Comparison of ENCODE assay signal across 8 mouse cellular contexts in the genomic region with DNA sequence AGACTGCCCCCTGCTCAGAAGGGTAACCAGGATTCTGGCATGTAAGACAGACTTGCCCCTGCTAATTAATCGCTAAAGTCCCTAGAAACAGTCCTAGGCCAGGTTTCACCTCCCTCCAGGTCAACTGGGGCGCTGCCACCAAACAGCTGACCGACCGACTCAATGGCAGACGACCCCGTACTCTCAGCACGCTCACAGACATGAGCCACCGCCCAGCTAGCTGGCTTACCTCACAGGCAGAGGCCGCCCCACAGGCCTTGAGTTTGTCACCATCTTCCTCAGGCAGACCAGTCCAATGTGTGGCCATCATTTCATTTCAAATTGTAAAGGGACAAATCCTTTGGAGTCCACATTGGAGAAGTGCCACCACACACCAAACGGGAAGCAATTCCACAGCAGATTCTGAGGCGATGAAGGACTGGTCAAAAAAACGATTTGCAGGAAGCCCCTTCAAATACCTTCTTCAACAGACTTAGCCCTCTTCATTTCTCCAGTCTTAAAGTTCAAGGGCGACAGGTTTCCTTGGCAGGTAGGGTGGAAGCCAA. TPM values are rescaled to one million over a fixed set of nuclear protein-coding genes. Genes with fewer than 3 reads are reported as not detected.
A peak's percentile ranks its signal among the peaks of the same experiment; 100 is the strongest.
DNase-seq lines count a peak whose midpoint lies in the region; ATAC-seq and TF ChIP-seq lines count a peak whose summit lies in the region.

No protein-coding gene starts in this region.

- peak overlapping the region; percentile 85 for H3K4me2 ChIP-seq in forebrain, embryonic 16.5 days (ENCODE audit: low read length)
- H3K4me2 ChIP-seq in hindbrain, embryonic 16.5 days (ENCODE audit: low read length), result peak overlapping the region; percentile 78
- peak overlapping the region; percentile 78 for H3K4me2 ChIP-seq in liver, embryonic 12.5 days
- peak overlapping the region; percentile 91 for H3K4me2 ChIP-seq in neural tube, embryonic 13.5 days

- DNase-seq in thymus, adult 2 months, result peak; percentile 5
- no peak for DNase-seq in thymus, postnatal 10 days (ENCODE audit: low spot score in 2 of 2)
- peak; percentile 58 to 73 for DNase-seq in cerebellum, adult 18-20 months
- no peak for DNase-seq in thymus, postnatal 14 days

- no peak for TF ChIP-seq POLR2A in thymus, adult 2 months (IDR thresholded peaks at IDR 0.05; ENCODE audit: control insufficient read depth, extremely low read depth, insufficient read depth, low read length, poor library complexity)

- TF ChIP-seq CTCF in thymus, adult 2 months (IDR thresholded peaks at IDR 0.05; ENCODE audit: borderline replicate concordance, control insufficient read depth, extremely low read depth, insufficient read depth, low read length, poor library complexity), result no peak

- H3K27ac ChIP-seq in thymus, adult 2 months (ENCODE audit: control insufficient read depth, insufficient read depth, low read length), result no peak overlapping the region
- H3K27ac ChIP-seq in forebrain, embryonic 16.5 days (ENCODE audit: low read length), result peak overlapping the region; percentile 100
- H3K27ac ChIP-seq in hindbrain, embryonic 16.5 days (ENCODE audit: low read depth, low read length), result peak overlapping the region; percentile 100
- H3K27ac ChIP-seq in liver, embryonic 12.5 days, result peak overlapping the region; percentile 99
- H3K27ac ChIP-seq in neural tube, embryonic 13.5 days (replicated peaks), result peak overlapping the region; percentile 100

- ATAC-seq in forebrain, embryonic 16.5 days, result no peak
- no peak for ATAC-seq in hindbrain, embryonic 16.5 days
- ATAC-seq in liver, embryonic 12.5 days, result peak; percentile 19; the same call in 1 of the 2 replicates
- ATAC-seq in neural tube, embryonic 13.5 days (ENCODE audit: low read depth), result no peak

- peaks cover 15% of the 10 kb centered on the region for H3K4me1 ChIP-seq in thymus, adult 2 months (replicated peaks; ENCODE audit: control insufficient read depth, insufficient read depth, low read length)
- H3K4me1 ChIP-seq in forebrain, embryonic 16.5 days (replicated peaks; ENCODE audit: control insufficient read depth, insufficient read depth, low read length), result peaks cover 26% of the 10 kb centered on the region
- peaks cover 27% of the 10 kb centered on the region for H3K4me1 ChIP-seq in hindbrain, embryonic 16.5 days (ENCODE audit: control insufficient read depth, insufficient read depth, low read depth, low read length)
- H3K4me1 ChIP-seq in liver, embryonic 12.5 days, result peaks cover 59% of the 10 kb centered on the region
- peaks cover 57% of the 10 kb centered on the region for H3K4me1 ChIP-seq in neural tube, embryonic 13.5 days (replicated peaks)

- peak overlapping the region; percentile 85; the same call in 1 of the 2 replicates for H3K4me3 ChIP-seq in thymus, adult 2 months (ENCODE audit: control insufficient read depth, insufficient read depth, low read length)
- peak overlapping the region; percentile 98 for H3K4me3 ChIP-seq in forebrain, embryonic 16.5 days (replicated peaks; ENCODE audit: low read length)
- H3K4me3 ChIP-seq in hindbrain, embryonic 16.5 days (ENCODE audit: low read length), result peak overlapping the region; percentile 94
- peak overlapping the region; percentile 88 for H3K4me3 ChIP-seq in liver, embryonic 12.5 days
- H3K4me3 ChIP-seq in neural tube, embryonic 13.5 days, result peak overlapping the region; percentile 86

- no peaks in the 10 kb centered on the region for H3K36me3 ChIP-seq in thymus, adult 2 months (ENCODE audit: control insufficient read depth, insufficient read depth, low read length)
- no peaks in the 10 kb centered on the region for H3K36me3 ChIP-seq in forebrain, embryonic 16.5 days (ENCODE audit: control insufficient read depth, insufficient read depth)
- H3K36me3 ChIP-seq in hindbrain, embryonic 16.5 days (ENCODE audit: control insufficient read depth, insufficient read depth, low read length), result no peaks in the 10 kb centered on the region
- no peaks in the 10 kb centered on the region for H3K36me3 ChIP-seq in liver, embryonic 12.5 days
- H3K36me3 ChIP-seq in neural tube, embryonic 13.5 days, result no peaks in the 10 kb centered on the region

- H3K27me3 ChIP-seq in thymus, adult 2 months (ENCODE audit: control insufficient read depth, insufficient read depth, low read length), result no peaks in the 10 kb centered on the region; the same call in 1 of the 2 replicates
- H3K27me3 ChIP-seq in forebrain, embryonic 16.5 days (replicated peaks; ENCODE audit: control insufficient read depth, insufficient read depth, low read length), result no peaks in the 10 kb centered on the region
- H3K27me3 ChIP-seq in hindbrain, embryonic 16.5 days (replicated peaks; ENCODE audit: control insufficient read depth, insufficient read depth, low read length), result no peaks in the 10 kb centered on the region
- H3K27me3 ChIP-seq in liver, embryonic 12.5 days (replicated peaks), result no peaks in the 10 kb centered on the region
- no peaks in the 10 kb centered on the region for H3K27me3 ChIP-seq in neural tube, embryonic 13.5 days

- 54% methylated on average over 13 of the region's 13 CpGs for WGBS in thymus, adult 2 months
- WGBS in forebrain, embryonic 16.5 days, result under 1% methylated on average over 13 of the region's 13 CpGs
- WGBS in hindbrain, embryonic 16.5 days, result 0% methylated on average over 13 of the region's 13 CpGs
- 1% methylated on average over 13 of the region's 13 CpGs for WGBS in liver, embryonic 12.5 days (ENCODE audit: insufficient replicate concordance)
- WGBS in neural tube, embryonic 13.5 days, result under 1% methylated on average over 13 of the region's 13 CpGs

- no peaks in the 10 kb centered on the region for H3K9me3 ChIP-seq in forebrain, embryonic 16.5 days (ENCODE audit: control insufficient read depth, low read length)
- no peaks in the 10 kb centered on the region for H3K9me3 ChIP-seq in hindbrain, embryonic 16.5 days (ENCODE audit: control insufficient read depth, low read length)
- H3K9me3 ChIP-seq in liver, embryonic 12.5 days (replicated peaks), result no peaks in the 10 kb centered on the region
- H3K9me3 ChIP-seq in neural tube, embryonic 13.5 days, result no peaks in the 10 kb centered on the region

- H3K9ac ChIP-seq in forebrain, embryonic 16.5 days (replicated peaks; ENCODE audit: low read depth, low read length), result peak overlapping the region; percentile 100
- H3K9ac ChIP-seq in hindbrain, embryonic 16.5 days (ENCODE audit: low read depth, low read length), result peak overlapping the region; percentile 99
- peak overlapping the region; percentile 99 for H3K9ac ChIP-seq in liver, embryonic 12.5 days
- peak overlapping the region; percentile 99 for H3K9ac ChIP-seq in neural tube, embryonic 13.5 days

RNA-seq across cellular contexts. Expression of a gene that starts 1.5 kb away (rescaled TPM):
- 4.8 and 5.3 TPM in 2 replicates for polyA plus RNA-seq in thymus, adult 2 months (2012; rRNA removed)
- polyA plus RNA-seq in forebrain, embryonic 16.5 days (2015; fragmentation: Nextera tagmentation; extraction: Ambion mirVana), result 40.2 and 40.9 TPM in 2 replicates
- 24.7 and 30.3 TPM in 2 replicates for polyA plus RNA-seq in hindbrain, embryonic 16.5 days (2015; fragmentation: Nextera tagmentation; extraction: Ambion mirVana)
- 10.9 and 12.4 TPM in 2 replicates for polyA plus RNA-seq in liver, embryonic 12.5 days (2016; fragmentation: Nextera tagmentation; extraction: Ambion mirVana)
- polyA plus RNA-seq in neural tube, embryonic 13.5 days (2015; fragmentation: Nextera tagmentation; extraction: Ambion mirVana), result 33.9 and 34.9 TPM in 2 replicates

Comparison
In these comparisons a context has a peak if more than half of its experiments do, and no peak if none do; other contexts are left out.
1. DNase-seq: peak in thymus, adult 2 months (single experiment) and cerebellum, adult 18-20 months (2 of 2); none in thymus, postnatal 10 days (0 of 2) and thymus, postnatal 14 days (single experiment).
2. Peak in every context shown above with its lines, with median percentiles within 50 percentile points of each other: H3K4me3 ChIP-seq, H3K4me2 ChIP-seq and H3K9ac ChIP-seq.